Mouse (Mus musculus): ENCODE results near the gene Flywch2.
A peak's percentile ranks its signal among the peaks of the same experiment; 100 is the strongest.

The Flywch2 gene

DNA sequence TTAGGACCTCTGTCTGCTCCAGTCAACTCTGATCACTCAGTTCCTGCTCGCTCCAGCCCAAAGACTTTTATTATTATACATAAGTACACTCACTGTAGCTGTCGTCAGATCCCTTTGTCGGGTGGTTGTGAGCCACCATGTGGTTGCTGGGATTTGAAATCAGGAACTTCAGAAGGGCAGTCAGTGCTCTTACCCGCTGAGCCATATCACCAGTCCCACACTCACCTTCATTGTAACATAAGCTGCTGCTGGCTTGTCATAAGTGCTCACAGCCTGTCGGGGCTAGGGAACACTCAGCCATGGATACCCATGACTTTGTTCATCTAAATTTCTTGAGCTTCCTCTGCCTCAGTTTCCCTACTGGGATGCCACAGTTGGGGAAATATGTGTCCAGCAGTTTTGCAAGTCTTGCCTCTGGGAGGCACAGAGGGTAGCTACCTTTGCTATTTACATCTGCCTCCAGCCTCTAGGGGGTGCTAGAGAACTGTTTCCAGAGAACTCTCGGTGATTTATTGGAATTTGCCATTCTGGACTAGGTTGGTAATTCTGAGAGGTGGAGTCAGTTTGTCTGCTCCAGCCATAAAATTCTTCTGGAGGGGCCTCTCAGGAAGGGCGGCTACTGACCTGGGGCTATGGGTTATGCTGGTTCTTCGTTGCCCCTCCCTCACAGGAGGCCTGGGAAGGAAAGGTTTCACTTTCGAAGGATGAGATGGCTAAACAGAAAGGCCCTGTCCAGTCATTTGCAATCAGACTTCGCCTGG is 37.1 kb downstream of the Flywch2 start:
- peak; percentile 84 for DNase-seq (ENCODE audit: low spot score)

DNA sequence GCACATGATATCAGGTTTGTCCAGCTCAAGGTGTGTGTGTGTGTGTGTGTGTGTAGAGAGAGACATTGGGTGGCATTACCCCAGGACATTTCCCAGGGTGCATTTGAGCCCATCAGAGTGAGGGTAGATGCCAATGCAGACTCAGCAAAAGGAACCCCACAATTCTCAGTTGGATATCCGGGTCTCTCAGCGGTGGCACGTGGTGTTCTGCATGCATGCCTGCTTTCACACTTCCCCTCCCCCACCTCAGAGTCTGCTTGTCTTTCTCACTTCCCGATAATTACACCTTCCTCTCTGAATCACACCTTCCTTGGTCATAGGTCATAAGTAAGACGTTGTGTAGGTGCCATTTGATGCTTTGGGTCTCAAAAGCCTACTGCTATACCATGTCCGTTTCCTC is 37.9 kb downstream of the Flywch2 start:
- DNase-seq (ENCODE audit: low spot score): no peak

DNA sequence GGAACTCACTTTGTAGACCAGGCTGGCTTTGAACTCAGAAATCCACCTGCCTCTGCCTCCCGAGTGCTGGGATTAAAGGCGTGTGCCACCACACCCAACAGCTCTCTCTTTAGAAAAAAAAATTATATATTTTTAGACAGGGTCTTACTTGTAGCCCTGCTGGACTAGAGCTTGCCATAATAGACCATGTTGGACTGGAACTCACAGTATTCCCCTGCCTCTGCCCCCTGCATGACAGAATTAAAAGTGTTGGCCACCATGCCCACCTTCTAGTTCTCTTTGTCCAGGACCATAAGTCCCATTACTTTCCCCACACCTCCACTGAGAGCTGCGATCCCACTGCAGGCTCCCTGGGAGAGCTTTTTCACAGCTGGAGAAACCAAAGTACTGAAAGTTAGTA is 38.4 kb downstream of the Flywch2 start:
- DNase-seq (ENCODE audit: low spot score): no peak

DNA sequence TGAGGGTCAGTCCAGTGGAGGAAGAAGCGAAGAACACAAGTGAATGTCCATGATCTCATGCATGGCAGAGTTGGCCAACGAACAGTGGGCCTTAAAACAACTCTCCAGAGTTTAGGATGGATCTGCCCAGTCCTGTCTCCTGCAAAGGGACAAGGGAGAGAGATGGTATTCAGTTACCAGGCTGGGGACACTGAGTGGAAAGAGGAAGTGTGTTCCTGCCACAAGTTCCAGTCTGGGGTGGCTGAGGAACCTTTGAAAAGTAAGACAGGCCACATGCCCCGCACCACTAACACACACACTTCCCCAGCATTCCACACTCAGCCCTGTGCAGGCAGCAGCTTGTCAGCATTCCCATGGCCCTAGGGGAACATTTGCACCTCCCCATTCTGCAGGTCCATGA is 39.1 kb downstream of the Flywch2 start:
- DNase-seq (ENCODE audit: low spot score): peak; percentile 4

DNA sequence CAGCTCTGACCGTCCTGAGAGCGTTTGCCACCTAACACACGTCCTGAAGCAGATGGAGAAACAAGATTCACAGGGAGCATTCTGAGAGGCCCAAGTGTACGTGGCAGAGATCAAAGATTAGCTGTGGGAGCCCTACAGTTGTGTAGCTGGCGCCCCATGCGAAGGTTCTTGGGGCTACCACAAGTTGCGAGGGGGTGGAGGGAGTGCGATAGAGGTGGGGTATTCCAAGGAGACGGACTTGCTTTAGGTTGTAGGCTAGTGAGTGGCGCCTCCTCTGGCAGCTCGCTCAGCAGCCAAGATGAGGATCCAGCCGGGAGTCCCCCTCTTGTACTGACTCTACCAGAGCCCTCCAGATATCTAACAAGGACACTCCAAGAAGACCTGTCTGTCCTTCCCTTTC is 39.6 kb downstream of the Flywch2 start:
- peak; percentile 35 for DNase-seq (ENCODE audit: low spot score)

DNA sequence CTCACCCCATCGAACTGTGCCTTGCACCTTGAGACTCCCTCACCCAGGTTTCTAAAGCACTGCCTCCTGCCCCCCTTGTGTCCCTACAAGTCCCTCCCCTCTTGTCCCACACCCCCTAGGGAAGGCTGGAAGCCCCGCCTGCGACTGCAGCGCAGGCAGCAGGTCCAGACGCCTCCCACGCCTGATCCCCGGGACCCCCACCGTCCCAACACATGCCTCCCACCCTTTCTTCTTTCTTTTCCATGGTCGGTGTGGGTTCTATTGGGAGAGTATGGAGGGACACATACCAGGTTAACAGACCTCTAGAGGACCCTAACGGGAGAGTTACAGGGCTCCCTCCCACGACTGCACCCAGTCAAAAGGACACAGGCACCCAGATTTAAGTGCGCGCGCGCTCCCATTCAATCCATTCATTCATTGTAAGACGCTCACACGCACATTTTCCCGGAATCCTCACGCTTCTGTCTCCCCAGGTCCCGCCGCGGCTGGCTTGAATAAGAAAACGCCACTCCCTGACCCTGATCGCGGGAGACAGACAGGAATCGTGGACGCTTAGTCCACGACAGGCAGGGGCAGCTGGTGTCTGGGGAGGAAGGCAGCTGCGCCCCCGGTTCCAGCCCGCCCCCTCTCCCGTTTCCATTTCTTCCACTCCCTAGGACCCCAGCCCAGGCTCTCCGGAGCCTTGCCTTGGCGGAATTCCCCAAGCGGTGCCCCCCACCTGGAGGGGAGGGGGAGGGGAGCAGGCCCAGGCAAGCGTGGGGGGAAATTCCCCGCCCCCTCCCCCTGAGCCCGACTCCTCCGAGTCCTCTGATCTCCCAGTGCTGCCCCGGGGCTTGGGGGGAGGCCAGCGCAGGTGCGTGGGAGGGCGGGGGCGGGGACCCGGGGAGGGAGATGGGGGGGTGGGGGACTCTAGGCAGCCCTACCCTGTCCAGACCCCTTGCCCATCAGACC is 40.3 kb downstream of the Flywch2 start, which contains the start of gene Kremen2:
Kremen2 (minus strand) TSS at position 533 of the 951 bp plus-strand sequence.
- DNase-seq (ENCODE audit: low spot score): peak; percentile 27

DNA sequence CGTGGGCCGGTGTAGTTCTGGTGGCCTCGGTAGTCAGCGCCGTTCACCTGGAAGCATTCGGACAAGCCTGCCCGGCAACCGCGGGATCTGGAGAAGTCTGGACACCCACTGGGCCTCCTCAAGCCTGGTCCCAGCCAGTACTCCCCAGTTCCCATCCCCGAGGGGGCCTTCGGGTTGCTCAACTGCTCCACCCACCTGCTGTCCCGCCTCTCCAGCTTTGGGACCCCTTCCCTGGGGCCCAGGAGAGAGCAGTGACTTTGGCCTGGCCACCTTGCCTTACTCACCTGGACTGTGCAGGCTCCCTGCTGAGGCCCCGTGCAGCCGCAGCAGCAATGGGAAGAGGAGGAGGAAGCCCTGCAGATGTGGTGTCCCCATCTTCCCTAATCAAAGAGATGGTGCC is 41.2 kb downstream of the Flywch2 start:
- DNase-seq (ENCODE audit: low spot score): peak; percentile 5

DNA sequence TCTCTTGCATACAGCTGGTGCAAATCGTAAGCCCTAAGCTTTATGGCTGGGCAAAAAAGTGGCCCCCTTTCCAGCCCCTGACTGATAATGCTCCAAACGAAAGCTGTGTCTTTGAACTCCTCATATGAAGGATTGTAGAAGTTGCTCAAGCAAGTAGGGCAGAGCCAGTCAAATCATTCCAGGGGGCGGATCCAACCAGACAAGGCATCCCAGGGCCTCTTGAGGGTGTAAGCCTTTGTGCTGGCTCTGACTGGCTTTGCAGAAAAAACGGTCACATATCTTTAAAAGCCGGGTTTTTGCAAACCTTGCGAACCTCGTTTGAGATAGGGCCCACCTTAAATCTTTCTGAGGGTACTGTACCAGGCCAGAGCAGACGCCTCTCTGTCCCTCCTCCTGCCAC is 41.8 kb downstream of the Flywch2 start:
- DNase-seq (ENCODE audit: low spot score): peak; percentile 5

DNA sequence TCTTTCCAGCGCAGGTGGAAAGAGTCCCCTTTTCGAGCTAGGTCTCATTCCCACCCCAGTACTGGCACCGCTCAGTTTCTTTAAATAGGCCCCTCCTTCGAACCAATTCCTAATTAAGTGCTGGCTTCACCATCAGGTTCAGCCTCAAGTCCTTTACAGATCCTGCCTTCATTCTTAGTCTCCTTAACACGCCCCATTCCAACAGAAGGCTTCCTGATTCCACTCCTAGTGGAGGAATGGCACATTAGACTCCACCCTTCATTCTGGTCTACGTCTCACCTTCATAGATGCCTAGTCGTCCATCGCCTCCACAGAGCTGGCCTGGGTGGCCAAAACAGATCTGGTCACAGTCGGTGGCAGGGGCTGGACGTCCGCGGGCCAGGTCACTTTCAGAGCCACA is 42.9 kb downstream of the Flywch2 start:
- DNase-seq (ENCODE audit: low spot score): peak; percentile 3

DNA sequence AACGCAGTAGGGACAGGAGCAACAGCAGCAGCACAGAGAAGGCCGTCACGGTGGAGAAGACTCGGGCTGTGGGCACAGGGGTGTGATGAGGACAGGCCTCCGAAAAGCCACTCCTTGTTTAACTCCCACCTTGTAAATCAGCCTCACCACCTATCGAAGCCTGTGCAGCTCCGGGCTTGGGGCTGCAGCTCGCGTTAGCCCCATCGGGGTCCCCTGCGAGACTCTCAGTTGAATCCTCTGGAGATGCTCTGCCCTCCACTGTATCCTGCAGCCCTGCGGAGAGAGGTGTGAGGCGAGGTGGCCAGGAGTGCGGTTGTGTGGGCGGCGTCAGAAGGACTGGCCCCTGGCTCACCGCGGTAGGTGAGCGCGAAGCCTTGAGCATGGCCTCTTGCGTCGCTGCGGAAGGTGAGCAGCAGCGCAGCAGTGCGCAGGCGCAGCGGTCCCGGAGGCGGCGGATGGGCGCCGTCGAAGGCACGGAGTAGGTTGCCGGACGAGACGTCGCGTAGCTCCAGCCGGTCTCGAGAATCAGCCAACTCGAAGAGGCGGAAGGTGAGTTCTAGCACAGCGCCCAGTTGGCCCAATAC is 43.6 kb downstream of the Flywch2 start:
- peak; percentile 57 for DNase-seq (ENCODE audit: low spot score)

DNA sequence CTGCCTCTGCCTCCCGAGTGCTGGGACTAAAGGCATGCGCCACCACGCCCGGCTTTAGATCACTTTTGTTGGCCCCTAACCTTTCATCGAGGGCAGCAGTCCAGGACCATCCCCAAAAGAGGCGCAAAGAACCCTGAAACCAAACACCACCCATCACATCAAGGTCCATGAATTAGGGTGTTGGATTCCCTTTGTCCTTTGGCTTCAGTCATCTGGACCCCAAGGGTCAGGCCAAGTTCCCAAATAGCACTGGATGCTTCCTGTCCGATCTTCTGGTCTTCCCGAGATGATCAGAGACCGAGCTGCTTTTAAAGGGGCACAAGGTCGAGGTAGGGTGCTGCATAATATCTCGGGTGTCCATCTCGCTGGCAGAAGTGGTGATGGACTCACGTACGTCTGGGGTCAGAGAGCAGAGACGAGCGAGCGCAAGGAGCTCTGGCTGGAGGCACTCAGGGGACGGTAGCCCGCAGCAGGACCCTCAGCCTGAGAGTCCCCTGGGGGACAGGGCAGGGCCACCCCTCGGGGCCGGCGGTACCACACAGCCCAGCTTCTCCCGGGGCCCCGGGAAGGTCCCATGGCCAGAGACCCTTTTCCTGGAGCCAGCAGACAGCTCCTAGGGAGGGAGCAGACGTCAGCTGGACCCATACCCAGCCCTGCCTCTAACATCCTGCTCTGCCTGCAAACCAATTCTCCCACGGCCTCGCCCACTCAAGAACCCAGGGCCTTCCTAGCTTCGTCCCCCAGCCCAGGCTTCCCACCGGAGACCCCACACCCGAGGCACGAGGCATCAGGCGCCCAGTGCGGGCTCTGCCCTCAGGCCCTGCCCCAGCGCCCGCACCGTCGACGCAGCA is 44.3 kb downstream of the Flywch2 start:
- DNase-seq (ENCODE audit: low spot score): no peak

DNA sequence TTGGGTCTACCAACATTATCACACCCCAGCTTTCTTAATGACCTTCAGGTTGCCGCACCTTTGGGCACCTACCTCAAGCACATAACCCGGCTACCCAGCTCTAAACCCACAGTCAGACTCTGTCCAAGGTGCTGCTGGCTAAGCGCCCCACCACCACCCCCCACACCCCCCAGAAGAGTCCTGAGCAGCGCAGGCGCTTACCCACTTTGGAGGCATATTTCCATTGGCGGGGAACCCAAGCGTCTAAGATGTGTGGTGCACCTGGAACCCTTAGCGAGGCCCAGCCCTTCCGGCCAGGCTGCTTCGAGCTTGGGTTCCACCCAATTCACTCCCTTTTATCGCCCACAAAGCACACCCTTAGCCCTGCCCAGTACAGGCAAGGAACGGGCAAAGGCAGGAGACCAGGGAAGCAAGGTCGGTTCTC is 45.3 kb downstream of the Flywch2 start, which contains the start of gene Paqr4:
Paqr4 (minus strand) TSS at position 270 of the 424 bp plus-strand sequence.
- DNase-seq (ENCODE audit: low spot score): no peak

DNA sequence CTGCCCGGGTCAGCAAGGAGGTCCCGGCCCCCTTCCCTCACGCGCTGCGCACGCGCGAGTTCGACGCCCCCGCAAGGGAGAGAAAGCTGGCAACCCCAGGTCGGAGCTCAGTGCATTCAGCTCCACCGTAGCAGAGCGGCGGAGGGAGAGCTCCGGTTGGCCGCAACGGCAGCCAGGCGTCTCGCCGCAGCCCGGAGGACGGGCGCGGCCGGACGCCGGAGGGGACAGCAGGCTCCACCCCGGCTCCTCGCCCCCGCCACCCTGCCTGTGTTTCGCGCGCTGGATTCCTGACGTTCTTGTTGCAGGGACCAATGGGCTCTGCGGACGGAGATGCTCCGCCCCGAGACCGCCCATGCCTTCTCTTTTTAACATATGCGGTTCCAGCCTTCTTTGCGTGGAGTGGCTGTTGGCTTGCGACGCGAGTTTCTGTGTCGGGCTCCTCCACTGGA is 45.7 kb downstream of the Flywch2 start:
- peak; percentile 94 for DNase-seq (ENCODE audit: low spot score)

DNA sequence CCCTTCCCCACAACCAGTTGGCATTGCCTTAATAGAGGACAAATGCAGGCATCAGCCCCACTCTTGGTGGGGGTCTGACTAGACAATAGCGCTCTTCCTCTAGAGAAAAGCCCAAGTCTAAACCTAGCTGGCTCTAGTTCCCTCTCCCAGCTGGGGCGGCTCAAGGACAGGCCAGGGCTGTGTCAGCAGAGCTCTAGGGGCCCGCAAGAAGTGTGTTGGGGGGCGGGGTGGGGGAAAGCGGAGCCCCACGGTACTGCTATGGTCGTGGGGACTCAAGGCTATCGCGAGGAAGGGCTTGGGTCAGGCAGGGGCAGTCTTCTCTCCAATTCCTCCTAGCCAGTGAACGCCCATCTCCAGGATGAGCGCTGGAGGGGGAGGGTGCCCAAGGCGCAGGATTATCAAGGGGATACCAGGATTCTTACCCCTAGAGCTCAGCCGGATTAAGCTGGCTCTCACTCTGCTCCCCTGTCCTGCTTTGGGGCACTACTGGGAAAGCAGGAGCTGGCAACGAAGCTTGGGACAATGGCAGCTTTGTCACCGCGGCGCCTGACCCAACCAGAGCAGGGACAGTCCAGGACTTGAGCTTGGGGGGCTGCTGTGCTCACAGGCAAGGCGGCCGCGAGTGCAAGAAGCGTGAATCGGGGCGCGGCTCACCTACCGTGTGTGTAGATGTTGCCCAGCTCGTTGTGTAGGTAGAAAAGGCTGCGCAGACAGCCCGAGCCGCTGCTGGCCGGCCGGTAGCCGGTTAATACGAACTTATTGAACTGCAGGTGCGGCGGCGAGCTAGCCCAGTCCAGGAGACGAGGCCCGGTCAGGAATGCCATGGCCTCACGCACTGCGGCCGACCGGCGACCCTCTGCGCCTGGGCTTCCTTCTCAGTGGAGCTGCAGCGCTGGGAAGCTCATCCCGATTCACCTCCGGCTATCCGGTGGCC is 46.4 kb downstream of the Flywch2 start:
- peak; percentile 51 for DNase-seq (ENCODE audit: low spot score)

DNA sequence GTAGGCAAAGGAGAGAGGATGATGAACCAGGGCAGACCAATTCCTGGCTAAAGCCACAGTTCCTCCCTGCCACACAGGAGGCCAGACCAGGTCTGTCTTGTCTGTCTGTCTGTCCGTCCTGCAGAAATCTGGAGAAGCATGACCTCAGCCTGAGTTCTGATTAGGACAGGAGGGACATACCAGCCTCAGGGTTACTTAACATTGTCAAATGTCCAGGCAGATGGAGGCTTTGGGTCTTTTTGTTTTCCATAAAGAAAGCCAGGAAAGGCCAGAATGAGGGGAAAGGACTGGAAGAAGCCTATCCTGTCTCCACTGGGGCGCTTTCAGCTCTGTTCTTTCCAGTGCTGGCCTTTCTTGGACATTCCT is 47.1 kb downstream of the Flywch2 start:
- no peak for DNase-seq (ENCODE audit: low spot score)

DNA sequence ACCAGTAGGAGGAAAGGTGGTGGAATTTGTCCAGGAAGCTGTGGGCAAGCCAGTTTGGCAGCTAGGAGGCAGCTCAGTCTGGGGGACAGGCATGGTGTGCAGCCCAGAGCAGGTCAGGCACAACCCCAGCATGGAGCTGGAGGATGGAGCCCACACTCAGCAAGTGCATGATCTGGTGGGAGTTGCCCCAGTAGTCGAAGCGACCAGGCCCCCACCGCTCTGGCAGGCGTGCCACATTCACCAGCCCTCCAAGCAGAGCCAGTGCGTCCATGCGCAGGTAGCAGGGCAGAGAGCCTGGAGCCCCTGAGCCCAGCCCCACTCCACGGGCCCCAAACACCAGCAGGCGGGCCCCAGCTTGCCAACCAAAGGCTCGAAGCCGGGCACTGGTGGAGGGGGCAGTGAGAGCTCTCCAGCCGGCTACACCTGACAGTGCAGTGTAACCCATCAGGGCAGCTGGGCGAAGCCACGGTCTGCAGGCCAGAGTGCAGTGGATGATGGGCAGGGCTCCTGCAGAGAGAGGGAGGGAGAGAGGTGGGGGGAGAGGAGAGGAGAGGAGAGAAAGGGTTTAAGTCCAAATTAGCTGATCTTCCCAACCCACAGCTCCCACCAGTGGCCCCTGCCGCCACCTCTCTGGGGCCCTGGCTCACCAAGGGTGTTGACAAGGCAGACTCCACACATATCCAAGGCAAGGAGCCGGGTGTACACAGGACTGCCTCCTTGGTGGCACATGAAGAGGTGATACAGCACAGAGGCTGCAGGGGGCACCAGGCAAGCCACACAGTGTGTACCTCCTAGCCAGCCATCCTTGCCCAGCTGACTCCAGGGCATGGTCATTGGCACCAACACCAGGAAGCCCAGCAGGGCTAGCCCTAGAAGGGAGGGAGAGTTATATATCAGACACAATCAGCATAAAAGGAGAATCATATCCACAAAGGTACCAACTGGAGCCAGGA is 48.1 kb downstream of the Flywch2 start:
- DNase-seq (ENCODE audit: low spot score): no peak

DNA sequence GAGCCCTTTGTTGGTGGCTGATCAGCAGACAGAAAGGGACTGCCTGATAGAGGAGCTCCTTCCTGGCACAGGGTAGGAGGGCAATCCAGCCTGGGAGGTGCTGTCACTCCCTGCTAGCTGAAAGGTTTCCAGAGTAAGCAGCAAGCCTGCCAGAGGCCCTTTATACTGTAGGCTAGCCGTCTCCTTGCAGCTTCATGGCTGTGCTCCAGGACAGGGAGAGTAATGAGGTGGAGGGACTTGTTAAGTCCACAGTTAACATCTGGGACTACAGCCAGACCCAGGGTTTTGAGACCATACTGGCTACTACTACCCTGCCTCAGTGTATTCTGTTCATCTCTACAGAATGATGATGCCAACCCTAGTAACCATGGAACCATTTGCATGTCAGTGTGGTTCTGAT is 51.5 kb downstream of the Flywch2 start:
- DNase-seq (ENCODE audit: low spot score): no peak

DNA sequence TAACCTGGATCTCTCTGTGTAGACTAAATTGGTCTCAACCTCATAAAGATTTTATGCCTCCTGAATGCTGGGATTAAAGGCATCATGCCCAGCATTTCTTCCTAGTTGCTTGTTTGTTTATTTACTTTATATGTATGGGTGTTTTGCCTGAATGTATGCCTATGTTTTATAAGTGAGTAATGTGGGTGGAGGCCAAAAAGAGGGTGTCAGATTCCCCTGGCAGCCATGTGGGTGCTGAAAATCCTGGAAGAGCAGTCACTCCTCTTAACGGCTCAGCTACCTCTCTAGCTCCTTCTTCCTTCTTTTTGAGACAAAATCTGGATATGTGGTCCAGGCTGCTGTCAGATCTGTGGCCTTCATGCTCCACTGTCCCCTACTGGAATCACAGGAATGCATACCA is 55.4 kb downstream of the Flywch2 start:
- DNase-seq (ENCODE audit: low spot score): no peak

Data from embryo, embryonic 10 days (tissue).